Mouse (Mus musculus) liver, postnatal 0 days (tissue): ENCODE measurements around the gene Grin2d.

ENCODE experiments used
- CTCF ChIP-seq: sonication (generic); IDR thresholded peaks from 2 replicates; pipeline ENCODE4 v1.5.1; 2016; ENCODE audit warnings: antibody characterized with exemption, low read depth
- EP300 ChIP-seq: IDR thresholded peaks from 2 replicates; pipeline ENCODE4 v1.6.1; 2016; ENCODE audit warnings: antibody characterized with exemption, low read depth, mild to moderate bottlenecking

GRCm38 (mm10) chr7:45798511-45798836 lies 79.7 kb downstream of the Grin2d start:
- TF ChIP-seq CTCF (no peak), EP300 (no peak)
